Mouse (Mus musculus) intestine, embryonic 14.5 days (tissue): ENCODE results near the gene Robo2. TPM values are rescaled to one million over a fixed set of nuclear protein-coding genes. Genes with fewer than 3 reads are reported as not detected.

Experiments used
- ATAC-seq: fragments of 200-750 bp; cut with Nextera tagmentation; replicated peaks from 2 replicates; pipeline ENCODE4 v1.8.0; 2017; ENCODE audit warnings: low read depth, moderate number of reproducible peaks, moderate TSS enrichment, moderate library complexity; ENCODE audit not compliant: low FRiP score, low TSS enrichment
- DNase-seq: peaks from one replicate; pipeline ENCODE4 v3.0.0-alpha.2; 2018; ENCODE audit warnings: low spot score
- H3K27ac ChIP-seq: fragments of 300-500 bp; sonication (generic); 2 replicates; pipeline ENCODE4 v1.5.1; 2014; ENCODE audit warnings: low read depth, mild to moderate bottlenecking, control low read depth
- H3K27me3 ChIP-seq: fragments of 300-500 bp; sonication (generic); replicated peaks from 2 replicates; pipeline ENCODE4 v1.6.1; 2014; ENCODE audit warnings: low read length, control low read depth; ENCODE audit not compliant: control insufficient read depth, insufficient read depth
- H3K36me3 ChIP-seq: fragments of 300-500 bp; sonication (generic); 2 replicates; pipeline ENCODE4 v1.6.1; 2014; ENCODE audit warnings: low read length, control low read depth; ENCODE audit not compliant: control insufficient read depth, insufficient read depth
- H3K4me1 ChIP-seq: fragments of 300-500 bp; sonication (generic); replicated peaks from 2 replicates; pipeline ENCODE4 v1.6.1; 2014; ENCODE audit warnings: low read length, control low read depth, mixed read lengths; ENCODE audit not compliant: control insufficient read depth, insufficient read depth
- H3K4me2 ChIP-seq: fragments of 300-500 bp; sonication (generic); 2 replicates; pipeline ENCODE4 v1.6.1; 2014; ENCODE audit warnings: low read length
- H3K4me3 ChIP-seq: fragments of 300-500 bp; sonication (generic); 2 replicates; pipeline ENCODE4 v1.5.1; 2014; ENCODE audit warnings: low read depth, low read length, control low read depth, mixed read lengths
- H3K9ac ChIP-seq: fragments of 300-500 bp; sonication (generic); 2 replicates; pipeline ENCODE4 v1.6.1; 2014; ENCODE audit warnings: mild to moderate bottlenecking, low read length
- H3K9me3 ChIP-seq: fragments of 300-500 bp; sonication (generic); 2 replicates; pipeline ENCODE4 v1.6.1; 2016; ENCODE audit warnings: low read length, control low read depth; ENCODE audit not compliant: control insufficient read depth
- WGBS: fragments of 180-500 bp; shearing (Covaris S2); extraction: QIAGEN DNeasy Blood & Tissue Kit; methylation state at CpG from one replicate; pipeline ENCODE4 v1.1.7; 2014; 5-methylcytosine and 5-hydroxymethylcytosine counted together
- polyA plus RNA-seq: library from polyadenylated mRNA; unstranded; fragments of >200 nt; fragmentation: Nextera tagmentation; extraction: Ambion mirVana; gene quantifications from 2 replicates; pipeline ENCODE4 v1.2.1, GENCODE M21; 2014

Gene Robo2
- polyA plus RNA-seq, 1 experiment from 2014 or later = 35.7 TPM

DNA sequence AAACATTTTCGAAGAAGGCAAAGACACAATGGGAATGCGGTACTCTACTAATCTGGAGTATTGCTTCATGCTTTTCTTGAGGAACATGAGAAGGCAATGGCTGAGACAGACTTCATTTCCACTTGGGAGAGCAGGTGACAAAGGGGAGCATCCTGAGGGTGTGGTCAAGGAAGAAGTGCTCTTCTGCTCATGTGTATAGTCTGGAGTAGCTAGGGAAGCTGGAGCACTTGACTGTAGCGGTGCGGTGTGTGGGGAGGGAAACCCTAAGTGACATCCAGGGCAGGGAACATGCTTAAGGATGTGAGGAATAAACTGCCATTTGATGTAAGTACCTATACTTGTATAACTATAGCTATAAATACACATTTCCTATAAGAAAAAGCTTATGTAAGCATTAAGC, 242.0 kb downstream of the Robo2 start:
- 96% methylated on average over 4 of the region's 4 CpGs for WGBS
- no peak overlapping the region for H3K9ac ChIP-seq
- DNase-seq (no peak), ATAC-seq (no peak)
- H3K36me3 ChIP-seq = no peaks in the 10 kb centered on the region
- H3K4me3 ChIP-seq = no peak overlapping the region
- no peaks in the 10 kb centered on the region for H3K27me3 ChIP-seq
- H3K4me1 ChIP-seq = no peaks in the 10 kb centered on the region
- H3K27ac ChIP-seq = no peak overlapping the region
- no peak overlapping the region for H3K4me2 ChIP-seq
- no peaks in the 10 kb centered on the region for H3K9me3 ChIP-seq

DNA sequence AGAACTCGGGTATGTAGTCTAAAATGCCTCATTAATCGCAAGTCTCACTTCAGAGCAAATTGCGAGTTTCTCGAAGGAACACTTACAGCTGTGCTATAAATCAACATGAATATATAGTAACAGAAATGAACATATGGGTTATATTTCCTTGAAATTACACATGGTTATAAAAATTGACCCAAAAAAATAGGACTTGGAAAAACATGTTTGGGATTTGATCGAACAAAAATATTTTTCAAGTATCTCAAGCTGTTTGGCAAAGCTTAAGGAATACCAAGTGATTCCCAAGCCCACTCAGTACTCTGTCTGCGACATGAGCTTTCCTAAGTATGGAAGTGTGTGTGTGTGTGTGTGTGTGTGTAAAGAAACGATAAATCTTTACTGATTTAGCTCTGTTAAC, 242.5 kb downstream of the Robo2 start:
- Histone ChIP-seq H3K9me3 (no peaks in the 10 kb centered on the region), H3K36me3 (no peaks in the 10 kb centered on the region), H3K27me3 (no peaks in the 10 kb centered on the region), H3K9ac (no peak overlapping the region), H3K4me2 (no peak overlapping the region), H3K4me3 (no peak overlapping the region), H3K4me1 (no peaks in the 10 kb centered on the region), H3K27ac (no peak overlapping the region)
- DNase-seq (no peak), ATAC-seq (no peak)
- 70% methylated on average over 7 of the region's 7 CpGs for WGBS

DNA sequence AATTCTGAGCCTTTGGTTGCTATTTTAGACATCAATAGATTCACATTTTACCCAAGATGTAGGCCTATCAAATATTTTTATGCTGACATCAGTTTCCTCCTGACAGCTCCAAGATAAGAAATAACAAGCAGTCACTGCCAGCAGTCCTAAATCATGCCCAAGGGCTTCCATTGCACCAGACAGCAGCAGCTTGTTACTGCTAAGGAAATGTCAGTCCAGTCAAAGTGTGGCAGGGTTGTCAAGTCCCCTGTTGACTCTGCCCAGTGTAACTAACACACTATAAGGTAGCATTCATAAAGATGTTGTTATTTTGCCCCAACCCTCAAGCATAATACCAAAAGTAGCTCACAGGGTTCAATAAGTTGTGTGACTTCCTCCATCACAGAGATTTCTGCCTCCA, 243.8 kb downstream of the Robo2 start:
- H3K9ac ChIP-seq = no peak overlapping the region
- no peak for DNase-seq
- no peaks in the 10 kb centered on the region for H3K9me3 ChIP-seq
- H3K27ac ChIP-seq = no peak overlapping the region
- H3K4me3 ChIP-seq = no peak overlapping the region
- no peaks in the 10 kb centered on the region for H3K36me3 ChIP-seq
- no peak overlapping the region for H3K4me2 ChIP-seq
- H3K27me3 ChIP-seq = no peaks in the 10 kb centered on the region
- H3K4me1 ChIP-seq = no peaks in the 10 kb centered on the region
- ATAC-seq = no peak

DNA sequence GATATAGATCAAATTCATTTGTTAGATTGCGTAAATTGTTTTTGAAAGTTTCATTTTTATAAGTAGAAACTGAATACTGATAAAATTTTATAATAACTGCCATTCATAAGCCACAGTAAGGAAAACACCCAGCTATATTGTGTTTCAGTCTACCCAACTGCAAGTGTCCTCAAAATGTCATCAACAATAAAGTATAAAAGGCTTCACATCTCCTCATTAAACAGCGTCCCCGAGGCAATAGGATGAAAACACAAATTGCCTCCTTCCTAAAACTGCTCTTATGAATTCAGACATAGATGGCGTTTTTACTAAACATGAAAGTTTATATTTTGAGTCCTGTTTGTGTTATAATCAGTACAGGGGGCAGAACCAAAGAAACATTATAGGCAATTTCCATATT, 249.6 kb downstream of the Robo2 start:
- ATAC-seq = no peak
- DNase-seq = no peak
- Histone ChIP-seq H3K9ac (no peak overlapping the region), H3K4me3 (no peak overlapping the region), H3K27me3 (no peaks in the 10 kb centered on the region), H3K4me1 (no peaks in the 10 kb centered on the region), H3K9me3 (no peaks in the 10 kb centered on the region), H3K36me3 (no peaks in the 10 kb centered on the region), H3K4me2 (no peak overlapping the region), H3K27ac (no peak overlapping the region)
- WGBS = 86% methylated on average over 4 of the region's 4 CpGs

DNA sequence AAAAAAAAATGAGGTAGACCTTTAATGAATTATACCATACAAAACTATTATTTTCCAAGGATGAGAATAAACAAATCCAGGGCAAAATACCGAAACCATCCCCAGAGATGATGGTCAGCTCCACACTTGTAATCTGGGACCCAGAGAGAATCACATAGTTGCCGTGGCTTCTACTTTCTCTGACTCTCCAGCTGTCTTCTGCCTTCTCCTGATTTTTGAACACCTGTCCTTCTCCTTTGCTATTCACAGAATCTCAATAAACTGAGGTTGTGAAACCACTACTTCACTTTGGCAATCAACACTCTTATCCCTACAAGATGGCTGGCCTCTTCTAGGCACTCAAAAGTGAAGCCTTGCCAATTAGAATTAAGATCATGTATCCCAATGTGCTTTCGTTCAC, 252.4 kb downstream of the Robo2 start:
- H3K27ac ChIP-seq = no peak overlapping the region
- WGBS = 94% methylated on average over 3 of the region's 3 CpGs
- ATAC-seq (no peak), DNase-seq (no peak)
- no peak overlapping the region for H3K4me3 ChIP-seq
- no peaks in the 10 kb centered on the region for H3K36me3 ChIP-seq
- H3K9ac ChIP-seq = no peak overlapping the region
- no peaks in the 10 kb centered on the region for H3K9me3 ChIP-seq
- H3K27me3 ChIP-seq = no peaks in the 10 kb centered on the region
- no peak overlapping the region for H3K4me2 ChIP-seq
- no peaks in the 10 kb centered on the region for H3K4me1 ChIP-seq

DNA sequence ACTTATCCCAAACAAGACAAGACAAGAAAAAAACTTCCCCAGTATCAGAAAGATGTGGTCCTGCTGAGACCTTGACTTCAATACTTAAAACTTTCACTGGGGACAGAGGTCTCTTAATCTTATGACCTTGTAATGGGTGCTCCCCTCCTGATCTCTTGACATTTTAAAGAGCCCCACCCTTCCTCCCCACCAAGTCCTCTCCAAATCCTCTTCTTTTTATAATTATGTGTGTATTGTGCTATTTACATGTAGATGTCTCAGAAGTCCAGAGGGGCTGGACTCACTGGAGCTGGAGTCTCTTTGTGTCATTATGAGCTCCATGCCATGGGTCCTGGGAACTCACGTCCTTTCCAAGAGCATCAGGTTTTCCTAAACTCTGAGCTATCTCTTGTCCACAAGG, 275.4 kb downstream of the Robo2 start:
- ATAC-seq (no peak), DNase-seq (no peak)
- H3K4me1 ChIP-seq = peaks cover 3% of the 10 kb centered on the region; the same call in 1 of the 2 replicates
- H3K9me3 ChIP-seq = no peaks in the 10 kb centered on the region
- H3K9ac ChIP-seq = no peak overlapping the region
- H3K27me3 ChIP-seq = no peaks in the 10 kb centered on the region
- H3K36me3 ChIP-seq = no peaks in the 10 kb centered on the region
- no peak overlapping the region for H3K27ac ChIP-seq
- WGBS = 91% methylated on average over 1 of the region's 1 CpGs
- no peak overlapping the region for H3K4me2 ChIP-seq
- H3K4me3 ChIP-seq = no peak overlapping the region

DNA sequence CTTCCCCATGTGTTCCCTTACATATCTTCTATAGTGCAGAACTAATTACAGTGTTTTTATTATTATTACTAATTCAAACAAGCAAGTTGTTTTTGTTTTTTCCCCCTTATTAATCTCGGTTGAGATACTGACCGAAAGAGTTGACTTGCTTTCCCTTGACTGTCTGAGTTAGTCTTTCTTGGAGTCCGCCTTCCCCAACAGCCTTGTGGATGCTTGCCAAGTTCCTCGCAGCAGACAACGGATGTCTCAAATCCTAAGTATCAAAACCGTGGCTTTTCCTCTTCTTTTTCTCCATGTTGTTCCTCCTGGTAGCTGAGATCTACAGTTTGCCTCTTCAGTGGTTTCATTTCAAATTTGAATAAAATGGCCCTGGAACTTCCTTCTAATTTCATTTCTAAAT, 278.8 kb downstream of the Robo2 start:
- WGBS = 68% methylated on average over 6 of the region's 6 CpGs
- H3K27ac ChIP-seq = no peak overlapping the region
- no peaks in the 10 kb centered on the region for H3K36me3 ChIP-seq
- no peak overlapping the region for H3K9ac ChIP-seq
- H3K4me2 ChIP-seq = no peak overlapping the region
- no peaks in the 10 kb centered on the region for H3K9me3 ChIP-seq
- no peak overlapping the region for H3K4me3 ChIP-seq
- no peak for ATAC-seq
- DNase-seq = no peak
- H3K4me1 ChIP-seq = peaks cover 3% of the 10 kb centered on the region; the same call in 1 of the 2 replicates
- H3K27me3 ChIP-seq = no peaks in the 10 kb centered on the region

DNA sequence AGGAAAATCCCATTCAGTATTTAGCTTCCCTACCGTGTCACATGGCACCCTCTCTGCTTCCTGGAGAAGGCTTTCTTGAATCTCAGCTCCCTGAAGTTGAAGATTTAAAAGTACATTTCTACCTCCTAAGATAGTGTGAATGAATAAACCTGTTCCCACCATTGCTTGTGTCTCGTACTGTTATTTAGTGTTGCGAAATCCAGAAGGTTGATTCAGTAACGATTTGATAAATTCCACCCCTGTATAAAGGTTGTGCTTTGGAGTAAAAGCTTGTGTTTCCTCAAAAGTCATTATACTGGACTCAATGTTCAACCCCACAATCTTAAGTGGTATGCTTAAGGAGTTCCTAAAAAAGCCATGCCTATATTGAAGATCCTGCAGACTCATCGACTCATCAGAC, 280.3 kb downstream of the Robo2 start:
- DNase-seq (no peak), ATAC-seq (no peak)
- 93% methylated on average over 5 of the region's 5 CpGs for WGBS
- Histone ChIP-seq H3K4me3 (no peak overlapping the region), H3K9ac (no peak overlapping the region), H3K27ac (no peak overlapping the region), H3K9me3 (no peaks in the 10 kb centered on the region), H3K36me3 (no peaks in the 10 kb centered on the region), H3K4me2 (no peak overlapping the region), H3K4me1 (peaks cover 3% of the 10 kb centered on the region; the same call in 1 of the 2 replicates), H3K27me3 (no peaks in the 10 kb centered on the region)

DNA sequence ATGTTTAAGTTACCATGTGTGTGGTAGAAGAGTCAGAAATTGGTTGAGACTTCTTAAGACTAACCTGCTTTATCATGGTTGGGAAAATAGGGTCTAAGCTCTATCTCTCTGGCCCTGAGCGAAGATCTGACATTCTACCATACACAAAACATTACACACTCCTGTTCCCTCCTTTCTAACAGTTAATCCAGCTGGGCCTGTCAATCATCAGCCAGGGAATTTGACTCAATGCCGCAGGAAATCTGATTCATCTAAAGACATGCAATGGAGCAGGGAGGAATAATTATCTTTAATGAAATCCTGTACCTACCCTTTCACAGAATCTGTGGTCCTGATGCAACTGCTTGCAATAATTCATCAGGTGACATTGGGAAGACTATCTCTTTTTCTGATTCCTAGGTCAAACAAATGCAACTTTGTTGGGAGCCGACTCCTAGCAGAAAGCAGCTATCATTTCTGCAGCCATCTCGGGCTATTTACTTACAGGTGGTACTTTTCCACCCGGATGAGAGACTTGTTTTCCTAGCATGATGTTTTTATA, 283.1 kb downstream of the Robo2 start:
- no peak overlapping the region for H3K9ac ChIP-seq
- DNase-seq = no peak
- 90% methylated on average over 5 of the region's 5 CpGs for WGBS

More for the DNA sequence above, 283.1 kb downstream of the Robo2 start:
- ATAC-seq = no peak
- Histone ChIP-seq H3K27me3 (no peaks in the 10 kb centered on the region), H3K9me3 (no peaks in the 10 kb centered on the region), H3K4me2 (no peak overlapping the region), H3K27ac (no peak overlapping the region), H3K36me3 (no peaks in the 10 kb centered on the region), H3K4me1 (no peaks in the 10 kb centered on the region), H3K4me3 (no peak overlapping the region)
